Comparison of ENCODE assay signal across 12 mouse cellular contexts in genomic region chr9:103423384-103423783, GRCm38 (mm10). TPM values are rescaled to one million over a fixed set of nuclear protein-coding genes. Genes with fewer than 3 reads are reported as not detected.
A peak's percentile ranks its signal among the peaks of the same experiment; 100 is the strongest.
DNase-seq lines count a peak whose midpoint lies in the region; ATAC-seq and TF ChIP-seq lines count a peak whose summit lies in the region.
"Had no signal": no experiment of that assay in that cellular context is flagged by ENCODE, and none has a peak within 500 bp of the region (broad histone marks: within the 10 kb centered on the region; RNA-seq: fewer than 3 reads in every experiment).

No protein-coding gene starts in this region.

- 64% methylated on average over 7 of the region's 7 CpGs for WGBS in forebrain, embryonic 11.5 days
- 76% methylated on average over 7 of the region's 7 CpGs for WGBS in forebrain, embryonic 10.5 days
- WGBS in midbrain, embryonic 12.5 days: 76% methylated on average over 7 of the region's 7 CpGs
- WGBS in midbrain, embryonic 11.5 days: 80% methylated on average over 7 of the region's 7 CpGs
- WGBS in forebrain, postnatal 0 days: 36% methylated on average over 7 of the region's 7 CpGs

- no peaks in the 10 kb centered on the region for H3K27me3 ChIP-seq in forebrain, embryonic 11.5 days (ENCODE audit: control insufficient read depth, insufficient read depth, low read length)
- 0 out of 2 replicates have a peak, but pooled peaks cover 8% of the 10 kb centered on the region for H3K27me3 ChIP-seq in forebrain, embryonic 10.5 days (ENCODE audit: poor library complexity, severe bottlenecking)
- H3K27me3 ChIP-seq in midbrain, embryonic 12.5 days: no peaks in the 10 kb centered on the region
- H3K27me3 ChIP-seq in midbrain, embryonic 11.5 days (ENCODE audit: control insufficient read depth, insufficient read depth, low read length): no peaks in the 10 kb centered on the region
- no peaks in the 10 kb centered on the region for H3K27me3 ChIP-seq in forebrain, postnatal 0 days (ENCODE audit: insufficient read depth, low read length)

- no peak for ATAC-seq in forebrain, embryonic 11.5 days (replicated peaks; ENCODE audit: low FRiP score)
- no peak for ATAC-seq in midbrain, embryonic 12.5 days (ENCODE audit: low FRiP score, low read depth)
- no peak for ATAC-seq in midbrain, embryonic 11.5 days (ENCODE audit: low FRiP score)
- ATAC-seq in forebrain, postnatal 0 days: peak; percentile 42; the same call in 1 of the 2 replicates
- ATAC-seq in monocyte, adult 5-6 weeks (replicated peaks; ENCODE audit: insufficient number of reproducible peaks, low FRiP score, low TSS enrichment, poor library complexity, severe bottlenecking): no peak

- TF ChIP-seq CTCF in forebrain, postnatal 0 days (IDR thresholded peaks at IDR 0.05; ENCODE audit: low read depth): no peak

- H3K9me3 ChIP-seq in forebrain, embryonic 11.5 days (ENCODE audit: control insufficient read depth, low read length): no peaks in the 10 kb centered on the region
- no peaks in the 10 kb centered on the region for H3K9me3 ChIP-seq in forebrain, embryonic 10.5 days
- no peaks in the 10 kb centered on the region for H3K9me3 ChIP-seq in midbrain, embryonic 12.5 days
- H3K9me3 ChIP-seq in midbrain, embryonic 11.5 days (ENCODE audit: control insufficient read depth, low read length): no peaks in the 10 kb centered on the region
- H3K9me3 ChIP-seq in forebrain, postnatal 0 days (ENCODE audit: low read length): no peaks in the 10 kb centered on the region

- no peak overlapping the region for H3K9ac ChIP-seq in forebrain, embryonic 11.5 days (ENCODE audit: low read length)
- H3K9ac ChIP-seq in midbrain, embryonic 12.5 days (replicated peaks): no peak overlapping the region
- no peak overlapping the region for H3K9ac ChIP-seq in midbrain, embryonic 11.5 days (ENCODE audit: low read length)
- H3K9ac ChIP-seq in forebrain, postnatal 0 days: no peak overlapping the region
- H3K9ac ChIP-seq: liver, embryonic 14.5 days had no signal

- DNase-seq in forebrain, embryonic 11.5 days (ENCODE audit: low spot score): no peak
- no peak for DNase-seq in forebrain, embryonic 10.5 days (ENCODE audit: extremely low spot score, low spot score)
- no peak for DNase-seq in midbrain, embryonic 11.5 days (ENCODE audit: low spot score, missing footprints)
- DNase-seq in forebrain, postnatal 0 days: no peak
- peak; percentile 14 for DNase-seq in retina, postnatal 1 day
- DNase-seq in natural killer cell, adult 2 months (ENCODE audit: low spot score in 2 of 2): no peak
- DNase-seq: adrenal gland, postnatal 14 days; kidney, adult 18-20 months; lung, postnatal 4 days had no signal

- no peak overlapping the region for H3K4me3 ChIP-seq in forebrain, embryonic 11.5 days (ENCODE audit: low read depth, low read length)
- H3K4me3 ChIP-seq in forebrain, embryonic 10.5 days: no peak overlapping the region
- H3K4me3 ChIP-seq in midbrain, embryonic 12.5 days: no peak overlapping the region
- H3K4me3 ChIP-seq in midbrain, embryonic 11.5 days (ENCODE audit: low read depth, low read length): no peak overlapping the region
- H3K4me3 ChIP-seq in forebrain, postnatal 0 days (ENCODE audit: low read depth, low read length): no peak overlapping the region

- no peaks in the 10 kb centered on the region for H3K36me3 ChIP-seq in forebrain, embryonic 11.5 days (ENCODE audit: control insufficient read depth, insufficient read depth, low read length)
- no peaks in the 10 kb centered on the region for H3K36me3 ChIP-seq in forebrain, embryonic 10.5 days (replicated peaks)
- no peaks in the 10 kb centered on the region for H3K36me3 ChIP-seq in midbrain, embryonic 12.5 days
- H3K36me3 ChIP-seq in midbrain, embryonic 11.5 days (ENCODE audit: control insufficient read depth, insufficient read depth, low read length): no peaks in the 10 kb centered on the region
- H3K36me3 ChIP-seq in forebrain, postnatal 0 days (ENCODE audit: insufficient read depth): no peaks in the 10 kb centered on the region

- no peak overlapping the region for H3K4me2 ChIP-seq in forebrain, embryonic 11.5 days (ENCODE audit: low read depth, low read length, severe bottlenecking)
- no peak overlapping the region for H3K4me2 ChIP-seq in midbrain, embryonic 12.5 days (replicated peaks)
- H3K4me2 ChIP-seq in midbrain, embryonic 11.5 days: no peak overlapping the region
- peak overlapping the region; percentile 24; the same call in 1 of the 2 replicates for H3K4me2 ChIP-seq in forebrain, postnatal 0 days (ENCODE audit: low read depth)

- 0 out of 2 replicates have a peak overlapping the region, but pooled peaks have one; percentile 0 for H3K27ac ChIP-seq in forebrain, embryonic 11.5 days (ENCODE audit: low read depth, low read length)
- no peak overlapping the region for H3K27ac ChIP-seq in forebrain, embryonic 10.5 days
- H3K27ac ChIP-seq in midbrain, embryonic 12.5 days (replicated peaks): peak overlapping the region; percentile 22; the same call in 1 of the 2 replicates
- H3K27ac ChIP-seq in midbrain, embryonic 11.5 days (ENCODE audit: low read depth, low read length): no peak overlapping the region
- H3K27ac ChIP-seq in forebrain, postnatal 0 days (ENCODE audit: low read depth, low read length): peak overlapping the region; percentile 45; the same call in 1 of the 2 replicates
- H3K27ac ChIP-seq: liver, embryonic 14.5 days had no signal

- H3K4me1 ChIP-seq in forebrain, embryonic 11.5 days (replicated peaks; ENCODE audit: control insufficient read depth, insufficient read depth, low read length): peaks cover 4% of the 10 kb centered on the region; the same call in 1 of the 2 replicates
- H3K4me1 ChIP-seq in forebrain, embryonic 10.5 days: peaks cover 30% of the 10 kb centered on the region
- peaks cover 25% of the 10 kb centered on the region for H3K4me1 ChIP-seq in midbrain, embryonic 12.5 days
- peaks cover 2% of the 10 kb centered on the region for H3K4me1 ChIP-seq in midbrain, embryonic 11.5 days (ENCODE audit: control insufficient read depth, insufficient read depth, low read length)
- peaks cover 8% of the 10 kb centered on the region; the same call in 1 of the 2 replicates for H3K4me1 ChIP-seq in forebrain, postnatal 0 days (ENCODE audit: insufficient read depth)

RNA-seq across cellular contexts. Expression of gene Bfsp2, which starts 56.8 kb away (rescaled TPM):
- 0.65 and 1.8 TPM in 2 replicates for polyA plus RNA-seq in forebrain, embryonic 11.5 days (2014; fragmentation: Nextera tagmentation; extraction: Ambion mirVana)
- polyA plus RNA-seq in forebrain, embryonic 10.5 days (2016; fragmentation: Nextera tagmentation; extraction: Ambion mirVana): 0.59 and 0.79 TPM in 2 replicates
- 2.4 and 5.5 TPM in 2 replicates for polyA plus RNA-seq in midbrain, embryonic 12.5 days (2016; fragmentation: Nextera tagmentation; extraction: Ambion mirVana)
- 1.7 and 2.6 TPM in 2 replicates for polyA plus RNA-seq in midbrain, embryonic 11.5 days (2014; fragmentation: Nextera tagmentation; extraction: Ambion mirVana)
- 1.5 and 2.6 TPM in 2 replicates for total RNA-seq in forebrain, postnatal 0 days (2014; rRNA removed)
- polyA plus RNA-seq in forebrain, postnatal 0 days (2015; fragmentation: Nextera tagmentation; extraction: Ambion mirVana): 1.9 and 2.4 TPM in 2 replicates
- 3.0 TPM in 2 of 3 replicates, not detected in the other for total RNA-seq in monocyte, adult 5-6 weeks (2017)
- total RNA-seq: adrenal gland, postnatal 14 days had no signal

RNA-seq across cellular contexts. Expression of gene Cdv3, which starts 57.7 kb away (rescaled TPM):
- 150 and 153 TPM in 2 replicates for polyA plus RNA-seq in forebrain, embryonic 11.5 days (2014; fragmentation: Nextera tagmentation; extraction: Ambion mirVana)
- 188 and 213 TPM in 2 replicates for polyA plus RNA-seq in forebrain, embryonic 10.5 days (2016; fragmentation: Nextera tagmentation; extraction: Ambion mirVana)
- polyA plus RNA-seq in midbrain, embryonic 12.5 days (2016; fragmentation: Nextera tagmentation; extraction: Ambion mirVana): 100 and 111 TPM in 2 replicates
- polyA plus RNA-seq in midbrain, embryonic 11.5 days (2014; fragmentation: Nextera tagmentation; extraction: Ambion mirVana): 139 and 144 TPM in 2 replicates
- 105 and 126 TPM in 2 replicates for total RNA-seq in forebrain, postnatal 0 days (2014; rRNA removed)
- 84.3 and 89.1 TPM in 2 replicates for polyA plus RNA-seq in forebrain, postnatal 0 days (2015; fragmentation: Nextera tagmentation; extraction: Ambion mirVana)
- total RNA-seq in monocyte, adult 5-6 weeks (2017): 141 to 176 TPM (median 159 TPM) in 3 replicates

Comparison
In these comparisons a context has a peak if more than half of its experiments do, and no peak if none do; other contexts are left out.
1. H3K27ac ChIP-seq: peak in forebrain, embryonic 11.5 days (single experiment), midbrain, embryonic 12.5 days (single experiment) and forebrain, postnatal 0 days (single experiment); none in forebrain, embryonic 10.5 days (single experiment) and midbrain, embryonic 11.5 days (single experiment).